Mouse (Mus musculus) stomach, embryonic 14.5 days (tissue): ENCODE data around the gene Igfbpl1. TPM values are rescaled to one million over a fixed set of nuclear protein-coding genes. Genes with fewer than 3 reads are reported as not detected.

ENCODE experiments used
- ATAC-seq: fragments of 200-750 bp; cut with Nextera tagmentation; 2 replicates; pipeline ENCODE4 v1.8.0; 2017; ENCODE audit warnings: low read depth, moderate TSS enrichment; ENCODE audit not compliant: insufficient number of reproducible peaks, insufficient read depth, low FRiP score
- H3K27ac ChIP-seq: fragments of 300-500 bp; sonication (generic); 2 replicates; pipeline ENCODE4 v1.5.1; 2014; ENCODE audit warnings: mild to moderate bottlenecking, low read length, moderate library complexity, mixed read lengths
- H3K27me3 ChIP-seq: fragments of 300-500 bp; sonication (generic); 2 replicates; pipeline ENCODE4 v1.6.1; 2014; ENCODE audit warnings: low read length, control low read depth, mixed read lengths; ENCODE audit not compliant: control insufficient read depth, insufficient read depth
- H3K36me3 ChIP-seq: fragments of 300-500 bp; sonication (generic); 2 replicates; pipeline ENCODE4 v1.6.1; 2014; ENCODE audit warnings: mild to moderate bottlenecking, control low read depth, low read length, moderate library complexity, mixed read lengths; ENCODE audit not compliant: control insufficient read depth, insufficient read depth
- H3K4me1 ChIP-seq: fragments of 300-500 bp; sonication (generic); 2 replicates; pipeline ENCODE4 v1.6.1; 2014; ENCODE audit warnings: low read length, control low read depth, mixed read lengths; ENCODE audit not compliant: control insufficient read depth, insufficient read depth
- H3K4me2 ChIP-seq: fragments of 300-500 bp; sonication (generic); replicated peaks from 2 replicates; pipeline ENCODE4 v1.6.1; 2014; ENCODE audit warnings: low read depth, low read length, control low read depth
- H3K4me3 ChIP-seq: fragments of 300-500 bp; sonication (generic); 2 replicates; pipeline ENCODE4 v1.5.1; 2014; ENCODE audit warnings: low read depth, low read length, control low read depth
- H3K9ac ChIP-seq: fragments of 300-500 bp; sonication (generic); replicated peaks from 2 replicates; pipeline ENCODE4 v1.6.1; 2014; ENCODE audit warnings: low read depth, mild to moderate bottlenecking, control low read depth, low read length, moderate library complexity, mixed read lengths
- H3K9me3 ChIP-seq: fragments of 300-500 bp; sonication (generic); 2 replicates; pipeline ENCODE4 v1.6.1; 2016; ENCODE audit warnings: low read depth, low read length, control low read depth; ENCODE audit not compliant: control insufficient read depth
- WGBS: fragments of 180-500 bp; shearing (Covaris S2); extraction: QIAGEN DNeasy Blood & Tissue Kit; methylation state at CpG from one replicate; pipeline ENCODE4 v1.1.7; 2014; 5-methylcytosine and 5-hydroxymethylcytosine counted together
- polyA plus RNA-seq: library from polyadenylated mRNA; unstranded; fragments of >200 nt; fragmentation: Nextera tagmentation; extraction: Ambion mirVana; gene quantifications from 2 replicates; pipeline ENCODE4 v1.2.1, GENCODE M21; 2014

The Igfbpl1 gene
- polyA plus RNA-seq: 0.48 and 1.2 TPM in 2 replicates

DNA sequence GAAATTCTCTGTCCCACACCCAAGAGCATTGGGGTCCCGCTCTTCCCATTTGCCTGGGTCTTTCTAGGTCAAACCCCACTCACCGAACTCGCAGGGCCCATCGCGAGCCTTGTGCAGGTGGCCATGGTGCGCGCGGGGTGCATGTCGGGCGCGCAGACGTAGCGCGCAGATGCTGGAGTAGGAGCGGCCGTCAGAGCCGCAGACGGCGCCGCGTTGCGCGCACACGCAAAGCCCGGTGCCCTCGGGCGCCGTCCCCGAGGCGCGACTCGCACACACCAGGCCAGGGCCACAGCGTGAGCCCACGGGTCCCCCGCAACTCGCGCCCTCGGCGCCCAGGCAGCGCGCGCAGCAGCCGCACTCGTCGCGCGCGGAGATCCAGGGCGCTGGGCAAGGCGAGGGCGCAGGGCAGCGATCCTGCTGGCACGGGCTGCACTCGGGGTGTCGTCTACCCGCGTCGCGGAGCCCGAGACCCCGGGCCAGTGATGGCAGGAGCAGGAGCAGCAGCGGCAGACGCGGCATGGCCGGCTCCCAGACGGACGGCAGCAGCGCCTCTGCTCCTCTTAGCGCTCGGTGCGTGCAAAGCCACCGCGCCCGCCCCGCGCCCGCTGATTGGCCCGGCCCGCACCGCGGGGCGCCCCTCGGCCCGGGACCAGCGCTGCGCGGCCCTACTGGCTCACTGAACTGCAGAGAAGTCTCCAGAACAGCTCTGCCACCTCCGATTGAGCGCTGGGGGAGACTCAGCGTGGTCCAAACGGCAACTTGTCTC, at the start of gene Igfbpl1:
Igfbpl1 (minus strand) TSS at position 649 of the 766 bp plus-strand sequence.
- H3K9me3 ChIP-seq: no peaks in the 10 kb centered on the region
- 1% methylated on average over 91 of the region's 91 CpGs for WGBS
- H3K4me3 ChIP-seq: peak within 1 kb of the TSS; percentile 40
- no peak within 1 kb of the TSS; the same call in 1 of the 2 replicates for H3K9ac ChIP-seq
- peak; percentile 42; the same call in 1 of the 2 replicates for ATAC-seq
- peaks cover 3% of the 10 kb centered on the region; the same call in 1 of the 2 replicates for H3K4me1 ChIP-seq
- H3K36me3 ChIP-seq: no peaks in the 10 kb centered on the region
- H3K4me2 ChIP-seq: peak within 1 kb of the TSS; percentile 62
- peaks cover 45% of the 10 kb centered on the region for H3K27me3 ChIP-seq
- no peak within 1 kb of the TSS for H3K27ac ChIP-seq

DNA sequence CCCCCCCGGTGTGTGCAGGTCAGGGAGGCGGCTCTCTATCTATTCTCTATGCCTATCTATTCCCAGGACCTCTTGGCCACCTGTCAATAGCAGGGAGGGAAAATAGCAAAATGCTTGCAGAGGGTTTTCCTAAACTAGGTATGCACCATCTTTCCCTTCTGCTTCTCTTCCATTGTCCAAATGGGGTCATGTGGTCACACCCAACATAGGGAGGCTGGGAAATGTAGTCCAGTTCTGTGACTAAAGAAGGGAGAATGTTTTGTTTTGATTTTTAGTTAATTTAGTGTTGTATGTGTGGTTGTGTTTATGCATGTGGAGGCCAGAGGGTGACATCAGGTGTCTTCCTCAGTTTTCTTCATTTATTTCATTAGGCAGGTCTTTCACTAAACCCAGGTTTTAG, 45.4 kb upstream of the Igfbpl1 start:
- no peak overlapping the region for H3K4me3 ChIP-seq
- H3K27me3 ChIP-seq: no peaks in the 10 kb centered on the region
- no peaks in the 10 kb centered on the region; the same call in 1 of the 2 replicates for H3K9me3 ChIP-seq
- no peak overlapping the region for H3K9ac ChIP-seq
- WGBS: 93% methylated on average over 2 of the region's 2 CpGs
- H3K4me2 ChIP-seq: no peak overlapping the region
- no peaks in the 10 kb centered on the region for H3K4me1 ChIP-seq
- no peak overlapping the region for H3K27ac ChIP-seq
- no peak for ATAC-seq
- no peaks in the 10 kb centered on the region for H3K36me3 ChIP-seq

DNA sequence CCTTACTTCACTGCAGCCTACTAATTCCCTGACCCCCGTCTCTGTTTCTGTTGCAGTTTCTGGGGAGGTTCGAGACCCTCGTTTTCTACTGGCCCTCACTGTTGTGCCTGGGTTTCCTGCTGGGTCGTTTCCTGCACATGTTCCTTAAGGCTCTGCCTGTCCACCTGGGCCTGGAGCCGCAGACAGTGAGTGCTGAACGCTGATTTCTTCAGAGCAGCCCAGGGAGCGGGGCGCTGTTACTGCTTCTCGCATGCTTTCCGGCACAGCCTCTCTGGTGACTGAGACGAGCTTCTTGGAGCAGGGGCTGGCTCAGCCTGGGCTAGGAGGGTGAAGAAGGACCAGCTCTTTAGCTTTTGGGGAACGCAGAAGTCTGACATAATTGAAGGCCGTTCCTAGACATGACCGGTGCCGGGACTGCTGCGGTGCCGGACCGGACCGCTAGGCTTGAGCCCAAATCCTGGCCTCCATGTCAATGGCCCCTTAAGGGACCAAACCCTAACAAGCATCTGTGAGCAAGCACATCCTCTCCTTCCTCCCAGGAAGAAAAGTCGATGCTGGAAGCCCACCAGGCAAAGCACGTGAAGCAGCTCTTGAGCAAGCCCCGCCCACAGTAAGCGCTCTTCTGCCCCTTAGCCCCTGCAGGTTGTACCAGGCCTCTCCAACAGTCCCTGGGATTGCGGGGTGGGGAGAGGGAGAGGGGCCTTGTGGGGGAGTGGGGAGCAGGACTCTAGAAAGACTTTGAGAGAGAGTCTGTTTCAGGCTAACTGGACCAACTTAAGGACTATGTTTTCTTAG, 42.5 kb upstream of the Igfbpl1 start:
- Histone ChIP-seq H3K9me3 (no peaks in the 10 kb centered on the region), H3K4me2 (peak overlapping the region; percentile 18; the same call in 1 of the 2 replicates), H3K4me3 (no peak overlapping the region), H3K36me3 (no peaks in the 10 kb centered on the region), H3K27ac (no peak overlapping the region), H3K27me3 (no peaks in the 10 kb centered on the region), H3K4me1 (no peaks in the 10 kb centered on the region), H3K9ac (no peak overlapping the region)
- 30% methylated on average over 24 of the region's 24 CpGs for WGBS
- ATAC-seq: no peak

DNA sequence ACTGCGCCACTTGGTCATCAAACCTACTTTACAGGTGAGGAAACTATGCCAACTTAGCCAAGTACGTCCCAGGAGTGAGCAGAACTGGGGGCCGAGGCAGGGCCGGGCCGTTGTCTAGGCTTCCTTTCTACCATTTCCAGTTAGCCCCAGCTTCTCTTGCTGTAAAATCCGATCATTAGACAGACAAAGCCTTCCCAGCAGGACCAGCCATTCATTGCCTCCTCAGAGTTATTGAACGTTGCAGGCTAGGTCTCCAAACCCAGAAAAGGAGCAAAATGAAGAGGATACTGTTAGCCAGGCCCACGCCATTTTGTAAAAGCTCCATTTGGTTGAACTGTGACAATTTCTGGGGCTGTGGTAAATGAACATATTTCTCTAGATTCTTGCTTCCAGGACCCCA, 40.7 kb upstream of the Igfbpl1 start:
- WGBS: 82% methylated on average over 8 of the region's 8 CpGs
- Histone ChIP-seq H3K9me3 (no peaks in the 10 kb centered on the region), H3K4me1 (no peaks in the 10 kb centered on the region), H3K4me3 (no peak overlapping the region), H3K27me3 (no peaks in the 10 kb centered on the region), H3K9ac (no peak overlapping the region), H3K27ac (no peak overlapping the region), H3K4me2 (no peak overlapping the region), H3K36me3 (no peaks in the 10 kb centered on the region)
- ATAC-seq: no peak

DNA sequence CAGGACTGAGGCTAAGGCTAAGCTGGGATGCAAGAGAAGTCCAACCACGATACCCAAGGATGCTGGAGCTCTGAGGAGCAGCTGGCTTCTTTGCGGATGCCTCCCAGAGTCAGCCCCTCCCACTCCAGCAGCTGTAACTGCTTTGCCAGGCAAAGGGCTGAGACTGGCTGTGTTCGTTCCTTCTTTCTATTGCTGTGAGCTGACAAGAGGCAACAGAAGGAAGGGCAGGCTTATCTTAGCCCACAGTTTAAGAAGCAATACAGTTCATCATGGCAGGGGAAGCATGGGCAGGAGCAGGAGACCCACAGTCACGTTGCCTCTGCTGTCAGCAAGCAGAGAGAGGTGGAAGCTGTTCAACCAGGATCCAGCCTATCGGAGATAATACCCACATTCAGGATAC, 34.4 kb upstream of the Igfbpl1 start:
- Histone ChIP-seq H3K4me1 (no peaks in the 10 kb centered on the region), H3K9ac (no peak overlapping the region), H3K36me3 (no peaks in the 10 kb centered on the region), H3K27me3 (no peaks in the 10 kb centered on the region), H3K4me2 (no peak overlapping the region), H3K4me3 (no peak overlapping the region), H3K9me3 (no peaks in the 10 kb centered on the region), H3K27ac (no peak overlapping the region)
- no peak for ATAC-seq
- WGBS: 51% methylated on average over 5 of the region's 5 CpGs

DNA sequence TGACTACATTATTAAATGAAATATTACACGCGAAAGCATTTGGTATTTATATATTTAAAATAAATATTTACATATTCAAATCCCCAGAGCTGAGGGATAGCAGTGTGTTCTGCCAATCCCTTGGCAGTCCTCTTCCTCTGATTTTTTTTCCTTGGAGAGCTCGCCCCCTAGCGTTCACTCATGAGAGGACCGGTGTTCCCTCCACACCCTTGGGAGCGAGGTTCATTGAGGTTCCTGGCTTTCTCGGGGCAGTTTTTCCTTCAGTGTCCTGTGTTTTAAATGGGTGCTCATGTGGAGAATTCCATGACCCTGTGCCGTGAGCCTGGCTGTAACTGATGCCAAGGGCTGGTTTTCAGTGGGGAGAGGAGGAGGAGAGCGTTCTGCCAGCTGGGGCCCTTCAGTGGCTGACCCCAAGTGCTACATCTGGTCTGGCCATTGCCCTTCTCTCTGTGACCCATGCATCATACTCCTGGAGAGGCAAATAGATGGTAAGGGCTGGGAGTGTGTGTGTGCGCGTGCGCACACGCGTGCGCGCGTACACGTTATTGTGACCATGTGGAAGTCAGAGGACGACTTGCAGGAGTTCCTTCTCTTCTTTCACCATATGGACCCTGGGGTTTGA, 29.2 kb upstream of the Igfbpl1 start:
- Histone ChIP-seq H3K9me3 (no peaks in the 10 kb centered on the region), H3K4me2 (no peak overlapping the region), H3K4me1 (no peaks in the 10 kb centered on the region), H3K27ac (no peak overlapping the region), H3K4me3 (no peak overlapping the region), H3K9ac (no peak overlapping the region), H3K27me3 (no peaks in the 10 kb centered on the region), H3K36me3 (no peaks in the 10 kb centered on the region)
- 47% methylated on average over 19 of the region's 19 CpGs for WGBS
- ATAC-seq: no peak

DNA sequence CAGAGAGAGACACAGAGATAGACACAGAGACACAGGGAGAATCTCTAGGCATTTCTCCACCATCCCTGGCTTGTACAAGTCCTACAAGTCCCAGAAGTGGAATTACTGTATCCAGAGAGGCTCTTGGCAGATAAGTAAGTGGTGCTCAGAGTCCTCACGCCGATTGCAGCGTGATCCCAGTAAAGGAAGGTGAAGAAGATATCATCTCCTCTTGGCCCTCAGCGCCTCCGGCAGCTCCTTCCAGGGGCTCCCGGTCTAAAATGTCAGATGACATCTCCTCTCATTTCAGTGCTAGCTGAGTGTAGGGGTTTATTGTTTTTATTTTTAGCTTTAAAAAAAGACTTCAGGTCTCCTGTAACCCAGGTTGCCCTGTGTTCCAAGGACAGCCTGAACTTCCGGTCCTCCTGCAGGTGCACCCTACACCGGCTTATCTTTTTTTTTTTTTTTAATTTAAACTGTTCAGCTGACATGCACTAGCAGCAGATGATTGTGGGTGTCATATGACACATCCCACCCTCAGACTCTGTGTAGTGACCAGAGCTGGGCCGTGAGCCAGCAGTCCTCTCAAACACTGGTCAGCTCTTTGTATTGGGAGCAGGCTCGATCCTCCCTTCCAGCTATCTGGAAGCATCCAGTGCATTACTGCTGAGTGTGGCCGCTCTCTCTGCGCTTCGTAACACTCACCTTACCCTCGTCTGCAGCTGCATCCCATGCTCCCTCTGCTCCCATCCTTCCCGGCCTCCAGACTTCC, 26.9 kb upstream of the Igfbpl1 start:
- ATAC-seq: no peak
- WGBS: 64% methylated on average over 15 of the region's 15 CpGs
- no peak overlapping the region for H3K9ac ChIP-seq

DNA sequence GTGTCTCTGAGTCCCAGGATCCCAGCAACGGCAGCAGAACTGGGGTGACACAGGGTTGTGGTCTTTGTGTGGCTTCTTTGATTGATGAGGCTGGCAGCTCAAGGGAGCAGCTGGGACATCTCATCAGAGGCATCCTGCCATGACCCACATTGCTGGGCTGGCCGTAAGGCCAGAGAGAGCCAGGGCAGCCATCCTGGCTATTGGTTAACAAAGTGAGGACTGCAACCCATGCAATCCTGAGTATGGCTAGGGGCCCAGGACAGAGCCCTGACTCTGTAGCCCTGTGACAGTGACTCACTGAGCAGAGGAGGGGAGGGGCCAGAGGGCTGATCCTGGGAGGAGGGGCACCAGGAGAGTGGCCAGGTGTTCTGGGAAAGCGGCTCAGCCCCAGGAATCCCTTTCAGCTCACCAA, 24.9 kb upstream of the Igfbpl1 start:
- Histone ChIP-seq H3K9me3 (no peaks in the 10 kb centered on the region), H3K4me1 (no peaks in the 10 kb centered on the region), H3K4me3 (no peak overlapping the region), H3K36me3 (no peaks in the 10 kb centered on the region), H3K4me2 (no peak overlapping the region), H3K27ac (no peak overlapping the region), H3K9ac (no peak overlapping the region), H3K27me3 (no peaks in the 10 kb centered on the region)
- 0 out of 2 replicates have a peak, but pooled peaks have one; percentile 33 for ATAC-seq
- WGBS: 35% methylated on average over 3 of the region's 3 CpGs

More for the DNA sequence above, 26.9 kb upstream of the Igfbpl1 start:
- H3K36me3 ChIP-seq: no peaks in the 10 kb centered on the region
- H3K4me1 ChIP-seq: no peaks in the 10 kb centered on the region
- H3K4me2 ChIP-seq: no peak overlapping the region
- no peaks in the 10 kb centered on the region for H3K9me3 ChIP-seq
- no peaks in the 10 kb centered on the region for H3K27me3 ChIP-seq
- H3K27ac ChIP-seq: no peak overlapping the region
- no peak overlapping the region for H3K4me3 ChIP-seq
